Mouse (Mus musculus) testis, postnatal 10 days (tissue): ENCODE measurements around the gene Mrvi1.
"Not testable (repeated sequence)": the region's sequence is repeated elsewhere in the genome, so short reads cannot be mapped to it uniquely, and the experiment has no call there.

Source experiments
- DNase-seq: peaks from one replicate; pipeline ENCODE4 v3.0.0; 2021; ENCODE audit warnings: low spot score

Gene Mrvi1

GRCm38 (mm10) chr7:110941701-110942530, 40.3 kb downstream of the Mrvi1 start:
- peak; percentile 43 for DNase-seq

GRCm38 (mm10) chr7:110941116-110941521, 41.1 kb downstream of the Mrvi1 start:
- no peak for DNase-seq

GRCm38 (mm10) chr7:110935815-110936762, 46.2 kb downstream of the Mrvi1 start:
- peak; percentile 34 for DNase-seq

GRCm38 (mm10) chr7:110933999-110934398, 48.3 kb downstream of the Mrvi1 start:
- DNase-seq: no peak

GRCm38 (mm10) chr7:110933329-110933728, 48.9 kb downstream of the Mrvi1 start:
- no peak for DNase-seq

GRCm38 (mm10) chr7:110930118-110930854, 52.0 kb downstream of the Mrvi1 start:
- DNase-seq: no peak

GRCm38 (mm10) chr7:110926562-110926961, 55.7 kb downstream of the Mrvi1 start:
- no peak for DNase-seq

GRCm38 (mm10) chr7:110920331-110921261, 61.7 kb downstream of the Mrvi1 start:
- DNase-seq: no peak

GRCm38 (mm10) chr7:110919721-110920120, 62.5 kb downstream of the Mrvi1 start:
- DNase-seq: no peak

- DNase-seq: no peak
These were observed 66.3 kb downstream of the Mrvi1 start for GRCm38 (mm10) chr7:110915913-110916312.

- no peak for DNase-seq
These were observed 67.7 kb downstream of the Mrvi1 start for GRCm38 (mm10) chr7:110914531-110914930.

- no peak for DNase-seq
These were observed 68.5 kb downstream of the Mrvi1 start for GRCm38 (mm10) chr7:110913754-110914153.

- no peak for DNase-seq
These were observed 73.8 kb downstream of the Mrvi1 start for GRCm38 (mm10) chr7:110908209-110909144.

- no peak for DNase-seq
These were observed 75.7 kb downstream of the Mrvi1 start for GRCm38 (mm10) chr7:110906566-110906965.

GRCm38 (mm10) chr7:110903226-110903625, 79.0 kb downstream of the Mrvi1 start:
- no peak for DNase-seq

- no peak for DNase-seq
These were observed 85.1 kb downstream of the Mrvi1 start for GRCm38 (mm10) chr7:110897202-110897601.

- DNase-seq: no peak
These were observed 85.8 kb downstream of the Mrvi1 start for GRCm38 (mm10) chr7:110896453-110896852.

GRCm38 (mm10) chr7:110895772-110896171, 86.5 kb downstream of the Mrvi1 start:
- not testable (repeated sequence) for DNase-seq

GRCm38 (mm10) chr7:110894673-110895072, 87.6 kb downstream of the Mrvi1 start:
- no peak for DNase-seq
